Mouse (Mus musculus): Measurements from ENCODE around the gene Dph3.

DNA sequence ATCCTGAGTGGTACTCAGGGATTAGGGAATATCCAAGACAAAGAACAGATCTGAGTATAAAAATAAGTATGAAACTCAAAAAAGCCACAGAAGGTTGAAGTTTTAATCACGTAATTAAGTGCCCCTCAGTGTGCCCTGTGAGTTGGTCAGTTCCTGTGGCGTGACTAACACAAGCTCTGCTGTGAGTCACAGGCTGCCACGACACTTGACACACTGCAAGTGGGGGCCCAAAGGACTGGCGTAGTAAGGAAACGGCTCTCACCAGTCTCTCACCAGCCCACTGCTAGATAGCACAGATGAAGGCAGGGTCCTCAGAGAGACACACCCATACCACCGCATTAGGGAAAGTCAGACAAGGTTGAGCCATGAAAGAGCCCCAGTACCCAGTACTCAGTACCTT, 35.4 kb downstream of the Dph3 start:
- TF ChIP-seq CTCF (conservative IDR thresholded peaks at IDR 0.05; ENCODE audit: insufficient read depth, insufficient read length, low read depth, low read length) (no peak), POLR2A (IDR thresholded peaks at IDR 0.05; ENCODE audit: low read depth, low read length) (no peak)

Measured in kidney, adult 2 months (tissue).